Mouse (Mus musculus) megakaryocyte, embryonic 14.5 days (primary cell): Measurements from ENCODE around the gene 3110082I17Rik.

Source experiments
- FLI1 ChIP-seq: IDR thresholded peaks from 2 replicates; pipeline ENCODE4 v1.6.1; 2012; ENCODE audit warnings: low read length, inconsistent platforms, mixed read lengths
- GATA1 ChIP-seq: IDR thresholded peaks from 3 replicates; pipeline ENCODE4 v1.6.1; 2012; ENCODE audit warnings: mixed read lengths, low read length, inconsistent platforms, borderline replicate concordance

DNA sequence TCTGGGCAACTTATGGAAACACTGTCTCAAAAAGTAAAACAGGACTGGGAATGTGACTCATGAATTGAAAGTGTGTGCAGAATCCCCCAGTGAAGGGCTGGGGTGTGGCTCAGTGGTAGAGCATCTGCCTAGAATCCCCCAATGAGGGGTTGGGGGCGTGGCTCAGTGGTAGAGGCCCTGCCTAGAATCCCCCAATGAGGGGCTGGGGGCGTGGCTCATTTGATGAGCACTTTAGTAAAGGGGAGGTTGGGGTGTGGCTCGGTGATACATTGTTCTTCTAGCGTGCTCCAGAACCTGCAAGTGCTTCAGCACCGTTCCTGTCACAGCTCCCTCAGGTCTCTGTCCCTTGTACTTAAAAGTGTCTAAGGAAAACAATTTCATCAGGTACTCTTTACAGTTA lies 45.9 kb upstream of the 3110082I17Rik start:
- TF ChIP-seq GATA1 = no peak
- TF ChIP-seq FLI1 = no peak
